Mouse (Mus musculus): ENCODE data around the gene Naalad2. TPM values are rescaled to one million over a fixed set of nuclear protein-coding genes. Genes with fewer than 3 reads are reported as not detected.
A peak's percentile ranks its signal among the peaks of the same experiment; 100 is the strongest.
"Not testable (repeated sequence)": the region's sequence is repeated elsewhere in the genome, so short reads cannot be mapped to it uniquely, and the experiment has no call there.

Naalad2 gene
- polyA plus RNA-seq (2015; fragmentation: Nextera tagmentation; extraction: Ambion mirVana), result 2.5 and 3.3 TPM in 2 replicates

- WGBS, result 85% methylated on average over 2 of the region's 2 CpGs
- H3K9me3 ChIP-seq (ENCODE audit: control insufficient read depth, low read length); ATAC-seq; H3K27me3 ChIP-seq (replicated peaks; ENCODE audit: control insufficient read depth, insufficient read depth, low read length); H3K9ac ChIP-seq (ENCODE audit: low read depth, low read length); H3K4me2 ChIP-seq (ENCODE audit: low read length); H3K4me1 ChIP-seq (ENCODE audit: control insufficient read depth, insufficient read depth, low read depth, low read length); H3K4me3 ChIP-seq (ENCODE audit: low read length); H3K36me3 ChIP-seq (ENCODE audit: control insufficient read depth, insufficient read depth, low read length); H3K27ac ChIP-seq (ENCODE audit: low read depth, low read length): not testable (repeated sequence)
These were observed at the start of gene Naalad2 for GRCm38 (mm10) chr9:18402895-18403294. Gene Naalad2 (minus strand): TSS chr9:18402995.

- H3K27ac ChIP-seq (ENCODE audit: low read depth, low read length), result no peak overlapping the region
- no peak overlapping the region for H3K4me3 ChIP-seq (ENCODE audit: low read length)
- H3K27me3 ChIP-seq (replicated peaks; ENCODE audit: control insufficient read depth, insufficient read depth, low read length), result no peaks in the 10 kb centered on the region
- H3K9ac ChIP-seq (ENCODE audit: low read depth, low read length), result no peak overlapping the region
- H3K4me1 ChIP-seq (ENCODE audit: control insufficient read depth, insufficient read depth, low read depth, low read length), result no peaks in the 10 kb centered on the region
- H3K9me3 ChIP-seq (ENCODE audit: control insufficient read depth, low read length), result no peaks in the 10 kb centered on the region
- 75% methylated on average over 10 of the region's 10 CpGs for WGBS
- no peak overlapping the region for H3K4me2 ChIP-seq (ENCODE audit: low read length)
- ATAC-seq, result no peak
- no peaks in the 10 kb centered on the region for H3K36me3 ChIP-seq (ENCODE audit: control insufficient read depth, insufficient read depth, low read length)
These were observed 28.9 kb upstream of the Naalad2 start for GRCm38 (mm10) chr9:18431687-18432086.

- Histone ChIP-seq H3K4me3 (ENCODE audit: low read length) (no peak within 1 kb of the TSS), H3K4me1 (ENCODE audit: control insufficient read depth, insufficient read depth, low read depth, low read length) (no peaks in the 10 kb centered on the region), H3K9me3 (ENCODE audit: control insufficient read depth, low read length) (no peaks in the 10 kb centered on the region), H3K9ac (ENCODE audit: low read depth, low read length) (no peak within 1 kb of the TSS), H3K27ac (ENCODE audit: low read depth, low read length) (no peak within 1 kb of the TSS), H3K36me3 (ENCODE audit: control insufficient read depth, insufficient read depth, low read length) (no peaks in the 10 kb centered on the region), H3K4me2 (ENCODE audit: low read length) (no peak within 1 kb of the TSS), H3K27me3 (replicated peaks; ENCODE audit: control insufficient read depth, insufficient read depth, low read length) (no peaks in the 10 kb centered on the region)
- ATAC-seq, result no peak
These were observed 27.6 kb upstream of the Naalad2 start, which contains the start of gene Mbd3l2 for GRCm38 (mm10) chr9:18430354-18430753. Gene Mbd3l2 (plus strand): TSS chr9:18430654.

- H3K36me3 ChIP-seq (ENCODE audit: control insufficient read depth, insufficient read depth, low read length); H3K4me1 ChIP-seq (ENCODE audit: control insufficient read depth, insufficient read depth, low read depth, low read length); H3K27ac ChIP-seq (ENCODE audit: low read depth, low read length); H3K9ac ChIP-seq (ENCODE audit: low read depth, low read length); H3K9me3 ChIP-seq (ENCODE audit: control insufficient read depth, low read length); H3K4me2 ChIP-seq (ENCODE audit: low read length); ATAC-seq; H3K27me3 ChIP-seq (replicated peaks; ENCODE audit: control insufficient read depth, insufficient read depth, low read length); H3K4me3 ChIP-seq (ENCODE audit: low read length): not testable (repeated sequence)
- 78% methylated on average over 4 of the region's 4 CpGs for WGBS
These were observed 9.6 kb upstream of the Naalad2 start for GRCm38 (mm10) chr9:18412371-18412770.

- Histone ChIP-seq H3K36me3 (ENCODE audit: control insufficient read depth, insufficient read depth, low read length) (no peaks in the 10 kb centered on the region), H3K4me2 (ENCODE audit: low read length) (no peak within 1 kb of the TSS), H3K27me3 (replicated peaks; ENCODE audit: control insufficient read depth, insufficient read depth, low read length) (no peaks in the 10 kb centered on the region), H3K9ac (ENCODE audit: low read depth, low read length) (no peak within 1 kb of the TSS), H3K4me3 (ENCODE audit: low read length) (no peak within 1 kb of the TSS), H3K27ac (ENCODE audit: low read depth, low read length) (no peak within 1 kb of the TSS), H3K9me3 (ENCODE audit: control insufficient read depth, low read length) (no peaks in the 10 kb centered on the region), H3K4me1 (ENCODE audit: control insufficient read depth, insufficient read depth, low read depth, low read length) (no peaks in the 10 kb centered on the region)
- WGBS, result 79% methylated on average over 1 of the region's 1 CpGs
- ATAC-seq, result no peak
These were observed 1.3 kb upstream of the Naalad2 start, which contains the start of gene Ubtfl1 for GRCm38 (mm10) chr9:18404118-18404517. Gene Ubtfl1 (plus strand): TSS chr9:18404418.

- no peak overlapping the region for H3K4me2 ChIP-seq (ENCODE audit: low read length)
- 53% methylated on average over 1 of the region's 1 CpGs for WGBS
- ATAC-seq, result no peak
- no peak overlapping the region for H3K4me3 ChIP-seq (ENCODE audit: low read length)
- H3K9ac ChIP-seq (ENCODE audit: low read depth, low read length), result no peak overlapping the region
- H3K36me3 ChIP-seq (ENCODE audit: control insufficient read depth, insufficient read depth, low read length), result no peaks in the 10 kb centered on the region
- H3K27ac ChIP-seq (ENCODE audit: low read depth, low read length), result no peak overlapping the region
- no peaks in the 10 kb centered on the region for H3K4me1 ChIP-seq (ENCODE audit: control insufficient read depth, insufficient read depth, low read depth, low read length)
- no peaks in the 10 kb centered on the region for H3K9me3 ChIP-seq (ENCODE audit: control insufficient read depth, low read length)
- H3K27me3 ChIP-seq (replicated peaks; ENCODE audit: control insufficient read depth, insufficient read depth, low read length), result no peaks in the 10 kb centered on the region
These were observed 3.2 kb downstream of the Naalad2 start for GRCm38 (mm10) chr9:18399629-18400028.

GRCm38 (mm10) chr9:18385782-18386181 is 17.0 kb downstream of the Naalad2 start:
- Histone ChIP-seq H3K9ac (ENCODE audit: low read depth, low read length) (no peak overlapping the region), H3K27ac (ENCODE audit: low read depth, low read length) (no peak overlapping the region), H3K4me1 (ENCODE audit: control insufficient read depth, insufficient read depth, low read depth, low read length) (no peaks in the 10 kb centered on the region), H3K4me3 (ENCODE audit: low read length) (no peak overlapping the region), H3K4me2 (ENCODE audit: low read length) (peak overlapping the region; percentile 12; the same call in 1 of the 2 replicates), H3K9me3 (ENCODE audit: control insufficient read depth, low read length) (no peaks in the 10 kb centered on the region; the same call in 1 of the 2 replicates), H3K27me3 (replicated peaks; ENCODE audit: control insufficient read depth, insufficient read depth, low read length) (no peaks in the 10 kb centered on the region), H3K36me3 (ENCODE audit: control insufficient read depth, insufficient read depth, low read length) (no peaks in the 10 kb centered on the region)
- no peak for ATAC-seq
- 41% methylated on average over 6 of the region's 6 CpGs for WGBS

GRCm38 (mm10) chr9:18373026-18373425 is 29.8 kb downstream of the Naalad2 start:
- H3K4me1 ChIP-seq (ENCODE audit: control insufficient read depth, insufficient read depth, low read depth, low read length); ATAC-seq; H3K36me3 ChIP-seq (ENCODE audit: control insufficient read depth, insufficient read depth, low read length); H3K4me2 ChIP-seq (ENCODE audit: low read length); H3K27ac ChIP-seq (ENCODE audit: low read depth, low read length); H3K27me3 ChIP-seq (replicated peaks; ENCODE audit: control insufficient read depth, insufficient read depth, low read length); H3K4me3 ChIP-seq (ENCODE audit: low read length); H3K9me3 ChIP-seq (ENCODE audit: control insufficient read depth, low read length); H3K9ac ChIP-seq (ENCODE audit: low read depth, low read length): not testable (repeated sequence)
- WGBS, result 90% methylated on average over 1 of the region's 1 CpGs

- Histone ChIP-seq H3K9me3 (ENCODE audit: control insufficient read depth, low read length) (no peaks in the 10 kb centered on the region), H3K27me3 (replicated peaks; ENCODE audit: control insufficient read depth, insufficient read depth, low read length) (no peaks in the 10 kb centered on the region), H3K27ac (ENCODE audit: low read depth, low read length) (no peak overlapping the region), H3K4me3 (ENCODE audit: low read length) (no peak overlapping the region), H3K36me3 (ENCODE audit: control insufficient read depth, insufficient read depth, low read length) (no peaks in the 10 kb centered on the region; the same call in 1 of the 2 replicates), H3K4me1 (ENCODE audit: control insufficient read depth, insufficient read depth, low read depth, low read length) (no peaks in the 10 kb centered on the region), H3K9ac (ENCODE audit: low read depth, low read length) (no peak overlapping the region), H3K4me2 (ENCODE audit: low read length) (no peak overlapping the region)
- no peak for ATAC-seq
- 99% methylated on average over 3 of the region's 3 CpGs for WGBS
These were observed 82.8 kb downstream of the Naalad2 start for GRCm38 (mm10) chr9:18319990-18320389.

GRCm38 (mm10) chr9:18298301-18298700 is 104.5 kb downstream of the Naalad2 start:
- Histone ChIP-seq H3K9me3 (ENCODE audit: control insufficient read depth, low read length) (no peaks in the 10 kb centered on the region), H3K27me3 (replicated peaks; ENCODE audit: control insufficient read depth, insufficient read depth, low read length) (no peaks in the 10 kb centered on the region), H3K36me3 (ENCODE audit: control insufficient read depth, insufficient read depth, low read length) (peaks cover 16% of the 10 kb centered on the region), H3K9ac (ENCODE audit: low read depth, low read length) (no peak overlapping the region), H3K4me1 (ENCODE audit: control insufficient read depth, insufficient read depth, low read depth, low read length) (peaks cover 10% of the 10 kb centered on the region), H3K4me2 (ENCODE audit: low read length) (no peak overlapping the region), H3K27ac (ENCODE audit: low read depth, low read length) (no peak overlapping the region), H3K4me3 (ENCODE audit: low read length) (no peak overlapping the region)
- WGBS, result 98% methylated on average over 6 of the region's 6 CpGs
- ATAC-seq, result no peak
